Mouse (Mus musculus): ENCODE measurements around the gene Llph. TPM values are rescaled to one million over a fixed set of nuclear protein-coding genes. Genes with fewer than 3 reads are reported as not detected.
"Not testable (repeated sequence)": the region's sequence is repeated elsewhere in the genome, so short reads cannot be mapped to it uniquely, and the experiment has no call there.

Llph gene
- total RNA-seq (2022) = 10 to 100 TPM; 18.6 to 33.4 (median 22.0) TPM

GRCm38 (mm10) chr10:120226871-120227661, at the start of gene Llph:
Llph (plus strand) TSS chr10:120227070.
- peak; percentile 82 for DNase-seq

DNA sequence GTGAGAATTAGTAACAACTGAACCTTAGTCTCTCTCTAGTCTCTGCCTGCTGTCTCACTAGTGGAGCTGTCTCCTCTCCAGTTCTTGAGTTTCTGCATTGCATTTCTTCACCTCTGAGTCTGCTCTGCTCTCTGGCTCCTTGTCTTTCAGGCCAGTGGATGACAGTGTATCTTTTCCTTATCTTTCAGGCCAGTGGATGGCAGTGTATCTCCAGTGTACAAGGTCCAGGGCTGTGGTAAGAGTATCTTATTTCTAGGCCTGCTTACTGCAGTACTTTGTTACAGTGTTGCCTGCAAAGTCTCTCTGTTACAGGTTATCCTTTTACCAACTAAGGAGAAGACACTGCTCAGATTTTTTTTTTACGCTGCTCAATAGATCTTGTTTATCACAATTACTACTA, 44.0 kb upstream of the Llph start:
- no peak for DNase-seq

DNA sequence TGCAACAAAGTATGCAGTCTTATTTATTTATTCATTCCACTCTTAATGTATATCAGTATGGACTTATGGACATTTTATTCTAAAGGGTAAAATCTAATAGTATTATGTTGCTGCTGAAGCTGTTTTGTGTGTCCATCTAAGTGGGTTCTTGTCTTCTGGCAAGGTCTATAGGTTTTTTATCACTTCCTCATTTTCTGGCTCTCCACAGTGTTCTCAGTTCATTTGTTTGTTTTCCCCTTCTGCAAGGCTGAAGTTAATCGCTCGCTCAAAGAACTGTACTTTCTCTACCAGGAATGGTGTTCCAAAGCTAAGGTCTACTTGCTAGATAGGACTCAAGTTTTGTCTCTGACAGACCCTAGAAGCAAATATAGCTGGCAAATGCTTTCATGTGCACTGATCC, 43.5 kb upstream of the Llph start:
- no peak for DNase-seq

DNA sequence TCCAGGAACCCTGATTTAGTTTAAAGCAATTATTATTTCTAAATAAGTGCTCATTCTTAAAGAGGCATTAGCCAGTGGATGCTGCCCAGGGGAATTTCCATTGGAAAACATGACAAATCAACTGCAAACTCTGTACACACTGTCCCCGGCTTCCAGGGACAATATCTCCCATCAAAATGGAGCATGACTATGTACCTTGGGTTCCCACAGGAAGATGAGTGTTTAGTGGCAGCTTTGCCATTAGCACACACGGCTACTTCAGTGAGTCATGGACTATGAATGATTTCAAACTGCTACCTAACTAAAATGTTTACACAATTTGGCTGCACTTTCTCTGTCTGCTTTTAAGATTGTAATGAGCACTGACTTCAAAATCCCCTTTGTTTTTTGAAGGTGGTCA, 38.4 kb upstream of the Llph start:
- DNase-seq = no peak

GRCm38 (mm10) chr10:120189276-120189675, 37.6 kb upstream of the Llph start:
- DNase-seq = no peak

GRCm38 (mm10) chr10:120189782-120190181, 37.1 kb upstream of the Llph start:
- no peak for DNase-seq

GRCm38 (mm10) chr10:120191165-120191564, 35.7 kb upstream of the Llph start:
- no peak for DNase-seq

DNA sequence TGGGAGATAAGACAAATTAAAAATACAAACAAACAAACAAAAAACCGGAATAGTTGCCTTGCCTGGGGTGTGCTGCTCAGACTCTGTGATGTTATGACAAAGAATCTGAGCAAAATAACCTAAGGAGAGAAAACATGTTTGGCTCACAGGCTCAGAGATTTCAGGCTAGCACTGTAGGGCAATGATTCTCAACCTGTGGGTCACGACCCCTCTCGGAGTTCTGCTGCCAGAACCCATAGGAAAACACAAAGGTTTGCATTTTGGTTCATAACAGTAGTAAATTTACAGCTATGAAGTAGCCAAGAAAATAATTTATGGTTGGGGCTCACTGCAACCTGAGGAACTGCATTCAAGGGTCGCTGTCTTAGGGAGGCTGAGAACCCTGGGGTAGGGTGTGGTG, 34.6 kb upstream of the Llph start:
- DNase-seq = no peak

DNA sequence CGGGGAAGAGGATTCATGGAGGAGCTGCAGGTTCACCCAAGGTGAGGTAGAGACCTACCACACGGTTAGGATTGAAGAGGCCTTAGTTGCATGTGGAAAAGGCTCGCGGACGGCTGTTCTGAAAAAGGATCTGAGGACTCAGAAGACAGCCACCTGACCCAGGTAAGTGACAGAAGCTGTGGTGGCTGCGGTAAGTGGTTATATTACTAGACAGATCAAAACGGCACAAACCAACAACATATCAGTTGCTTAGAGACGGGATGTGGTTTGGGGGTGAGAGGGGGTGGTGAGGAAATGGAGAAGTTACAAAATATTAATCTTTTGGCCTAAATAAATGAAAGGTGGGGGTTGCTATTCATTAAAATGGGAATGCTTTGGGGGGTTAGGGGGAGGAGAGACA, 33.6 kb upstream of the Llph start:
- DNase-seq = no peak

DNA sequence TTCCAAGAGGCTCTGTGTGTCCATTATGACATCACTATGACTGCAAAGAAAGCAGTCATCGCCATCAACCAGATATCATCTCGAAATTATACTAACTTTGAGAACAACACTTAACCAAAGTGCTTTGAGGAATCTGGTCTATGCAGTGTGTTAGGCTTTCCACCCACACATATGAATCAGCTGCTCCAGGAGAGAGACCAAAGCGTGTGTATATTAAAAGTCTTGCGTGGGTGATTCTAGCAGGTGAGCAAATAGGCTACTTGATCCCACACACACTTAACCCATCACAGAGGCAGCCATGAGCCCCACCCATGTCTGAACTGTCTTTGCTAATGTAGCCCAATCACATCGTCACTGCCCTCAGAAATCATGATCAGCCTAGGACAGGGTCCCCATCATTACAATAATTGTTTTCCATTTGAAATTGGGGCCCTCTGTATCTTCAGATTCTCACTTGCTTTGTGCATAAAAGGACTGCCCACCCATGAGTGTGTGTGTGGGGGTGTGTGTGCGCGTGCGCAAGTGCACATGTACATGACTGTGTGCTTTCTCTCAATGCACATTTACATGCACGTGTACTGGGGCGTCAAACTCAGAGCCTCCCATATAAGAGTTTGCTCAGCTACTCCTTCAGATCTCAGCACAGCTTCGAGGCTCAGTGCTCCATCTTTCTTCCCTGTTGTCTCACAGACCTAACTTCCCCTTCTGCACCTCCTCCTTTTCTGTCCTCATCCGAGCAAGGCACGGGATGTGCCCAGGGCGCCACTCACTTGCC, 29.6 kb upstream of the Llph start:
- no peak for DNase-seq

DNA sequence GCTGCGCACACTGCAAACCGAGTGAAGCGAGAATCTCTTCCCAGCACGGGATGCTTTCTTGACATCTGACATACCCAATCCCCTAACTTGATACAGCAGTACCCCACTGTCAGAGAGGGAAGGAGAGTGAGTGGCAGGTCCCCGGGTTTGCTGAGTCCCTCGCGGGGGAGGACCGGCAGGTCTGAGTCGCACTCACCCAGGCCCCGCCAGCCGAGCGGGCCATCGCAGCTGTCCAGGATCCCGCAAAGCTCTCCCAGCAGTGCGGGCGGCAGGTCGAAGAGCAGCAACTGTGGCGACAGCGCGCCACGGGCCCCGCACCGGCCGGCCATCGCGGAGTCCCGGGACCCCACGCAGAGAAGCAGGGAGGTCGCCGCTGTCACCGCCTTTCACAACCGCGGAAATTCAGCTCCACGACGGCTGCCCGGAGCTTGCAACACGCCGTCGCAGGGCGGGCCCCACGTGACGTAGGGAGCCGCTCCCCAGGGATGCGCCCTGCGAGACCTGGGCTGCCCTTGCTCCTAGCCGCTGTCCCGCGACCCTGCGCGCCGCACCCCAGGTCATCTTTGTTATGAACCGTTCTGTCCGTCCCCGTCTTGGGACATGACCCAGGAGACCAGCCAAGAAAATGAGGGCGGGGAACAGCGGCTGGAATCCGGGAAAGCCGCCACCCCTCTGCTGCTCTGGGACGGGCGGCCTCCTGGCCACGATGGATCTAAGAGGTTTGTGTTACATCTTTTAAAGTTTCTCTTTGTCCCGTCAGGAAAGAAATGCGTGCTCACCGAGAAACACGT, 25.5 kb upstream of the Llph start, which contains the start of gene Tmbim4:
Tmbim4 (plus strand) TSS at position 460 of the 791 bp plus-strand sequence.
- peak; percentile 63 for DNase-seq

DNA sequence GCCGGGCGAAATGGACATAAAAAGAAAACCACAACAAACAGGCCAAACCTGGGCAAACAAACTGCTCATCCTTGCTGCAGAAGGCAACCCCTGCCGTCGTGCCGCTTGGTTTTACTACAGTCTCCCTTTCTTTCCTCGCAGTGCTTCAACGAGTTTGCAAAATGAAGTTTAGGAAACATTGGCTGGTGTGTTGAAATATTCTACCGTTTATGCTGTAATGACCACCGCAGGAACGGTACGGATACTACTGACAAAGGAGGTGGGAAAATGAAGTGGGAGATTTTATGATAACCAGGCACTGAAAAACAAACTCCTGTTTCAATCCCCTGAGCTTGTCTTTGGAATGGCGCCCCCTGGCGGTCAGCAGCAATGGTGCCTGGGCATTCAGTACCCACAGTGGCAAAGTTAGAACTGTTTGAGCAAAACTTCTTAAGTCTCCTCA, 24.9 kb upstream of the Llph start, which contains the start of gene Irak3:
Irak3 (minus strand) TSS at position 170 of the 442 bp plus-strand sequence.
- DNase-seq = peak; percentile 50

- DNase-seq = no peak
Measured at GRCm38 (mm10) chr10:120202467-120203250, 24.2 kb upstream of the Llph start.

- no peak for DNase-seq
Measured at GRCm38 (mm10) chr10:120204591-120205210, 22.2 kb upstream of the Llph start.

DNA sequence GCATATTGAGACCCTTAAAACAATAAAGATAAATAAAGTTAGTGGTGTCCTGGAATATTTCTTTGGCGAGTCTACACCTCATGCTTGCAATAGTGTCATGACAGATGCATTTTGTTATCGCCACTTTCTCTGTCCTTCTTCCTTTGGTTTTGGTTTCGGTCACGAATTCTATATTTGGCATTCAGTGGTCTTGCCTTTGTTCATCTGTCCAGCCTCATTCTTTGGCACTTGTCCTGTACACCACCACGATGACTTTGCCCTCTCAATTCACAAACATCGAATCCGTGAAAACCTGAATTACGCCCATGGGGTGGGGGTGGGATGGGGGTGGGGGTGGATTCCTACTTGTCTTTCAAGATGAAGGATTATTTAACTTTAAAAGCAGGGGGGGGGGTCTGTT, 18.9 kb upstream of the Llph start:
- no peak for DNase-seq

GRCm38 (mm10) chr10:120208575-120209538, 18.0 kb upstream of the Llph start:
- peak; percentile 87 for DNase-seq

DNA sequence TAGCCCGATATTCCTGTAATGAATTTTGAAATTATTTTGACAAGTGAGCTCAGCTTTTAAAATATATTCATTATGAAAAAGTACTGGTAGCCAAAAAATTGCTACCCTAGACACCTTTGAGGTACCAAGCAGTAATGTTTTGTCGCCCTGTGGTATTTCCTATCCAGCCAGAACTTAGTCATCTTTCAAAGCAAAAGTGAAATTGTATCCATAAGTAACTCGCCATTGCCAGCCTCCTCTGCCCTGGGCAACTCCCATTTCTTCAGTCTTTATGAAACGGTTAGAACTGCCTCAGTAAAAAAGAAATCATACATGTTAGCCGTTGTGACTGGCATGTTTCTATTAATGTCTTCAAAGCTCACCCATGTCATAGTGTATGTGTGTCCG, 17.3 kb upstream of the Llph start:
- DNase-seq = no peak

GRCm38 (mm10) chr10:120210096-120210495, 16.8 kb upstream of the Llph start:
- no peak for DNase-seq

- DNase-seq = not testable (repeated sequence)
Measured at GRCm38 (mm10) chr10:120217099-120217498, 9.8 kb upstream of the Llph start.

DNA sequence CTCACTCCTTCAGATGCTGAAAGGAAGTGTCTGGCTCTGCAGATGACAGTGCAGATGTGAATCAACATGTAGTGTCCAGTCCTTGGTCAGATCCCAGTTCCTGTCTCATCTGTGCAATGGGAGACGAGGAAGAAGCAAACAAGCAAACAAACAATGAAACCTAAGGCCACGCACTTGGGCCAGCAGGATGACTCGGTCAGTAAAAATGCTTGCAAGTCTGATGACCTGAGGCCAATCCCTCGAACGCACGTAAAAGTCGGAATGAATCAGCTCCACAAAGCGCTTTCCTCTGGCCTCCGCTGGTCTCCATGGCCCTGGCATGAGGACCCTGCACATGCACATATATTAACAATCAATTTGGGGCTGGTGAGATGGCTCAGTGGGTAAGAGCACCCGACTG, 7.9 kb upstream of the Llph start:
- no peak for DNase-seq
